Mouse (Mus musculus) urinary bladder, postnatal 4 days (tissue): ENCODE measurements around the gene Ptgs1.
"Not testable (repeated sequence)": the region's sequence is repeated elsewhere in the genome, so short reads cannot be mapped to it uniquely, and the experiment has no call there.

Experiments used
- DNase-seq, 2 experiments: peaks; one replicate each; pipeline ENCODE4 v3.0.0; 2021 to 2022; ENCODE audit warnings: low spot score in 2 of 2

The Ptgs1 gene

DNA sequence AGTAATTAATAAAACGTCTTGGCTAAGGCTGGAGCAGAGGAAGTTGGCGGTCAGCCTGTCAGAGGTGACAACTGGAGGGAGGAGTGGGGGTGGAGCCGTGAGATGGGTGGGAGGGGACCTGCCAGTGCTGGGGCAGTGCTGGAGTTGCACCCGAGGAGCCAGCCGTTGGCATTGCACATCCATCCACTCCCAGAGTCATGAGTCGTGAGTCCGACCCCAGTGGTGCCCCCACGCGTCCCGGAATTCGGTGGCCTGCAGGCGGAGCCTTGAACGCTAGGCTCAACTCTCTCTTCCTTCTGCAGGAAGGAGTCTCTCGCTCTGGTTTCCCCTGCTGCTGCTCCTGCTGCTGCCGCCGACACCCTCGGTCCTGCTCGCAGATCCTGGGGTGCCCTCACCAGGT is at the start of gene Ptgs1:
Gene Ptgs1, plus strand, starts transcription at position 61 of the 400 bp plus-strand sequence.
- peak in 1 of 2 experiments; percentile 41 for DNase-seq

DNA sequence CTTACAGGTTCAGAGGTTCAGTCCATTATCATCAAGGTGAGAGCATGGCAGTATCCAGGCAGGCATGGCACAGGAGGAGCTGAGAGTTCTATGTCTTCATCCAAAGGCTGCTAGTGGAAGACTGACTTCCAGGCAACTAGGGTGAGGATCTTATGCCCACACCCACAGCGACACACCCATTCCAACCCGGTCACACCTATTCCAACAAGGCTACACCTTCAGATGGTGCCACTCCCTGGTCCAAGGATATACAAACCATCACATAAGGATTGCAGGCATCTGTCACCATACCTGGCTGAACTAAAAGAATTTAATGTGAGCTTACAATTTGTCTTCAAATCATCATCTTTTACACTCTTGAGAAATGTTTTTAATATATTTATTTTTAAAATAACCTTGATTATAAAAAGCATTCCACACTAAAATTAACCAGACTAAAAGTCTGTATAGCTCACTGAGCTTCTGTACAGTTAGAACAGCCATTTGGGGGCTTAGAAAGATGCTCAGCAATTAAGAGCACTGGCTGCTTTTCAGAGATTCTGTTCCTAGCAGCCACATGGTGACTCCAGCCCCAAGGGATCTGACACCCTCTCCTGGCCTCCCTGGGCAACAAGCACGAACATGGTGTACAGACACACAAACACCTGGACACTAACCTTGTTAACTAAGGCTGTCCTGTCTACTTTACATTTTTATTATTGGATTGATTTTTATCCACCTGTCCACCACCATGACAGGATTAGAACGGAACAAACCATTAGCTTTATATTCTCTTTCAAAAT is 48.4 kb upstream of the Ptgs1 start:
- DNase-seq: not testable (repeated sequence)

DNA sequence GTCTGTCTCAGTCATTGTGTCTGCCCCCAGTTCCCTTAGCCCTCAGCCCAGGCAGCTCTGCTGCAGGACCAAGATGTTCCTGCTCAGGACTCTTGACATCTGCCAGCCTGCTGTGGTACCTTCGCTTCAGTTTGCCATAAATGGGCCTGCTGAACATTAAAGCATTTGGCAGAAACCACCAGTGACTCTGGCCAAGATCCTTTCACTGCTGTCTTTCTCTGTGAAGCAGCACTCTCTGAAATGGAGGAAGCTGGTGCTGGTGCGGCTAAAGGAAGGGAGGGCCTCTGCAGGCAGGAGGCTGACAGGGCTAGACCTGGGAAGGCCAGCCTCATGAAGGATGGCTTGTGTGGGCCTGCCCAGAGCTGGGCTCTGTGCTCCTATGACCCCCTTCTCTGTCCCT is 46.9 kb upstream of the Ptgs1 start:
- no peak for DNase-seq

DNA sequence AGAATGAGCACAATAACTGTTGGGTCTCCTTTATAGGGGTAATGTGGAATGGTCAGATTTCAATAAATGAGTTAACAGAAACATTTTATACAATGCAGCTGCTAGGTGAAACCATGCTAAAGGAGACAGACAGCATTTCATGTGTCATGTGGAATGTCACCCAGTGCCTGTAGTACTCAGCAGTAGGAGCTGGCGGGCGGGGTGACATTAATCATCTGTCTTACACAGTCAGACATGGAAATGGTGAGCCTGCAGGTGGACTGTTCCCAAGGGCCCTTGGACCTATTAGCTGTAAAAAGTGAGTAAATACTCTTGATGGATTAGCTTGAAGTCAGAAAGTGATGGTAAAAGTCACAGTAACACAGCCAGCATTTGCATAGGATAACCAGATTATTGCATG is 46.0 kb upstream of the Ptgs1 start:
- DNase-seq: no peak

DNA sequence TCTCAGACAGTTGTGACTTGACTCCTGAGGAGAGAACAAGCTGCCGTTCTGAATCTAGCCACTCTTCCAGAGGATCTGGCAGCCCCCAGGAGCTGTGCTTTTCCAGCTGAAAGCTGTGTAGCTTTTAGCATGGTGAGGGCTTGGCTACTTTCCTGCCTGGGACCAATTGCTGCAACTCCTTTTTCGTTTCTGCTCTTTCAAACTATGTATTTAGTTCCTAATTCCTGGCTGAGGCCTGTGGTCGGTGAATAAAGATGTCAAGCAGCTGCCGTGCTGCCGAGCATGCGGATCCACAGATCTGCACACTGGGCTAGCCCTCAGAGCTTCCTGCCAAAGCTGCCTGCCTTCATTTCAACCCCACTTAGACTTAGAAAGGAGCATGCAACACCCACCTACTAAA is 45.4 kb upstream of the Ptgs1 start:
- DNase-seq: no peak

DNA sequence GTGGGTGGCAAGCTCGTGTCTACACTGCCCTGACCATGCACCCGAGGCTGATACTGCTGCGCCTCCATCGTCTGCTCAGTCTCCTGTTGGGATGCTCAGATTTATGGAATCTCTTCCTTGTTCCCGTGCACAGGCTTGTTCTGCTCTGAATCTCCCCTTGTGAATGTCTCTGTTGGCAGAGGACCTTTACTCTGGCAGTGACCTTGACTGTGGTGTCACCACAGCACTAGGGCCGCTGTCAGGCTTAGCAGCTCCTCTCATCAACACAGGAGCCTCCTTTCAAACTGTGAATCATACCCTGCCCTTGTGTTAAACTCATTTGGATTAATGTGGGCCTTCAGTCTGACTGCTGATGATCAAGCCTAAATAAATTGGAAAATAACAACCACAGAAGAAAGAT is 41.0 kb upstream of the Ptgs1 start:
- not testable (repeated sequence) for DNase-seq

DNA sequence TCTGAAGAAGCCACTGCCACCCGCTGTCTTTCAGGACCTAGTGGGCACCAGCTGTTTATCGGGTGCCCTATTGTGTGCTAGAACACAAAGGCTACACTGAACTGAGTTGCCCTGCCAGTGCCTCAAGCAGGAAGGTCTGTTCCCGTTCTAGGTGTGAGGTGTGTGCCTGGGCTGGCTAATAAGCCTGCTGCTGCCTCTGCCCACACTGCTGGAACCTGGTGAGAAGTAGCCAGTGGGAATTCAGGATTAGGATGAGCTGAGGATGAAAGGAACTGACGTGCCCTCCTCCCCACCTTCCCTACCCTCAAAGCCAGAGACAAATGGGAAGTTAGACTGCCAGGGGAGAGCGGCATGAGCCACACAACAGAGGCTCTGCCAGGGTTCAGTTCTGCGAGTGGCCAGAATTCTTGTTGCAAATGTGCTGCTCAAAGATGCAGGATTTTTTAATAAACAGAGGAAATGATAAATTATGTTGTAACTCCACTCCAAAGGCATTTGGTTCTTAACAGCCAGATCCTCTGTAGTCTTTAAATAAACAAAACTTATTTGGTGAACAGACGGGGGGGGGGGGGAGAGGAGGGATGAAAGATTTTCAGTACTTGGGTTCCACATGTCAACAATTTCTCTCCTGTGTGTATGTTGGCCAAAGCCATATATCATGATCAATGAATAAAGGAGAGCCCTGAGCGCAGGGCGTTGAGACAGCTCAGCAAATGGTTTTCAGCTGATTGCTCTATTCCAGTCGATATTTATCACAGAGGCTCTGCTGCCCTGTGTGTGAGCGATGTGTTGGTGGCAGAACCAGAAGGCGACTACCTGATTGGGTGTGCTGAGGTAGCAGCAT is 38.9 kb upstream of the Ptgs1 start:
- no peak for DNase-seq

DNA sequence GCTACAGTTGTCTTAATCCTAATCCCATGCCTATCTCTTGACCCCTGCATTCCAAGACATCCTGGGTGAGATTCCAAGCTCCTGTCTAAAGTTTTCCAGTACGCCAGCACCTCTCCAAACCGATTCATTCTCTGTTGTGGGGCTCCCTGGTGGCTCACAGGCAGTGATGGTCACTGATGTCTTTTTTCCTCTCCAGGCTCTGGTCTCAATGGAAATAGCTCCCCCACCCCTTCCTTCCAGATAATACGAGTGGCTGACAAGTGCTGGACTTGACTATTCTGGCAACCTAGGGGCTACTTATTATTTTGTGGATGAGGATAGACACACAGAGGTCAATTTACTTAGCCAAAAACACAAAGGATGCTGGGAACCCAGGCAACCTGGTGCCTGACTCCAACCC is 33.2 kb upstream of the Ptgs1 start:
- no peak for DNase-seq

DNA sequence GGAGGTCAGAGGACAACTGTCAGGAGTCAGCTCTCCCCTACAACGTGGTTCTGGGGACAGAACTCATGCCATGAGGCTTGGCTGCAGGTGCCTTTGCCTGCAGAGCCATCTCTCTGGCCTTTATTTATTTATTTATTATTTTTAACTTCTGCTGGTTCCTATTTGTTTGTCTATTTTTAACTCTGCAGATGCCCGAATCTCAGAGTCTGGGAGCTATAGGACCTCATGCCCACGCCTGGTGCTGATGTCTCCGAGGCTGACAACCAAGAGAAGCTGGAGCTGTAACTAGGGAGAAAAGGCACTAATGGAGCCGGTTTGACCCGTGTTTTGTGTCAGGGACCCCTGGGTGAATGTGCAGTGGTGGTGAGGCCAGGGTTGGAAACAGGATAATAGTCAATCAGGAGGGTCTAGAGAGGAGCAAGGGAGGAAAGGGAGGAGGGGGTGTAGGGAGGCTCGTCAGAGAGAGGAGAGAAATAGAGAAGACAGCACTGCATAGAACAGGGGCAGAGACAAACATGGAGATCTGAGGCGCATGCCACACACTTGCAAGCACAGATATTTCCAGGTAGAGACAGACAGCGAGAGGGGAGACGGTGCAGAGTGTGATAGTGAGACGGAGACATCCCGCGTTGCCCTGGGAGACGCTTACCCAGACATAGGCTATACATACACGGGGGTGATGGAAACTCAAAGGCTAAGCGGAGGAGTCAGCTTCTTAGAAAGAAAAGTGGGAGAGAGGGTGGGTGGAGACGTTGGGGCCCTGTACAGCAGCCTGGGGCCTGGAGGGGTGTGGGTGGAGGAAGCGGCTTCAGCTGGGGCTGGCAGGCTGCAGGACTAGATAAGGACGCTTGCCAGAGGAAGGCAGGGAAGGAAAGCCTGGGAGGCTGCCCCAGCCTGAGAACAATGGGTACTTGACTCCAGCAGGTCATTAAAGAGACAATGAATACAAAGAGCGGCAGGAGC is 32.0 kb upstream of the Ptgs1 start:
- DNase-seq: no peak

DNA sequence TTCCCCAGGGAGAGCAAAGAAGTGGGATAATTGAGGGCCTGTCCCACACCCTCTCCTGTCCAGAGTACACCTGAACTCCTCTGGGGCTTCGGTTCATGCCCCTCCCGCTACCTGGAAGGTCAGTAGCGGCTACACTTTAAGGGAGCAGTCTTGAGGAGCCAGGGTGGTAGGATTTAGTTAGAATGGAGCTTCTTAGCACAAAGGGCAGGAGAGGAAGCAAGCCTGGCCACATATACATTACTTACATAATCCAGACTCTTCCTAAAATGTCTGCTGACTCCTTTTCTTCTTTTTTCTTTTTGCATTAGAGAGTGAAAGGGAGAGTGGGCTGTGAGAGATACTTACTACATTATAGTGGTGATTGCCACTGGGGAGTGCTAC is 31.4 kb upstream of the Ptgs1 start:
- DNase-seq: no peak

DNA sequence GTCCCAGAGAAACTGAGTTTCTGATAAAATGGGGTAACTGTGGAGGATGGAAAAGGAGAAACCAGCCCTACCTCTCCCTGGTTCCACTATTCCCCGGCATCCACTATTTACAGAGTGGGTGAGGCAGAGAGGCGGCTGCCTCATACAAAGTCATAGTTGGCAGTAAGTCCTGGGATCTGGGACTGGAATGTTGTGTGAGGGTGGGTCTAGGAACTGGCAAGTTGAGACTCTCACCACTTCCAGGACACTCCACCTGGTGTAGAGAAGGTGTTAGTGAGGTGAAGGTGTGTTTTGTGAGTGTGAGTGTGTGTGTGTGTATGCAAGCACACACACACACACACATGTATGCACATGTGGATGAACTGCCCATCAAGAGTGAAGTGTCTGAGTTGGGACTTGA is 29.4 kb upstream of the Ptgs1 start:
- DNase-seq: no peak

DNA sequence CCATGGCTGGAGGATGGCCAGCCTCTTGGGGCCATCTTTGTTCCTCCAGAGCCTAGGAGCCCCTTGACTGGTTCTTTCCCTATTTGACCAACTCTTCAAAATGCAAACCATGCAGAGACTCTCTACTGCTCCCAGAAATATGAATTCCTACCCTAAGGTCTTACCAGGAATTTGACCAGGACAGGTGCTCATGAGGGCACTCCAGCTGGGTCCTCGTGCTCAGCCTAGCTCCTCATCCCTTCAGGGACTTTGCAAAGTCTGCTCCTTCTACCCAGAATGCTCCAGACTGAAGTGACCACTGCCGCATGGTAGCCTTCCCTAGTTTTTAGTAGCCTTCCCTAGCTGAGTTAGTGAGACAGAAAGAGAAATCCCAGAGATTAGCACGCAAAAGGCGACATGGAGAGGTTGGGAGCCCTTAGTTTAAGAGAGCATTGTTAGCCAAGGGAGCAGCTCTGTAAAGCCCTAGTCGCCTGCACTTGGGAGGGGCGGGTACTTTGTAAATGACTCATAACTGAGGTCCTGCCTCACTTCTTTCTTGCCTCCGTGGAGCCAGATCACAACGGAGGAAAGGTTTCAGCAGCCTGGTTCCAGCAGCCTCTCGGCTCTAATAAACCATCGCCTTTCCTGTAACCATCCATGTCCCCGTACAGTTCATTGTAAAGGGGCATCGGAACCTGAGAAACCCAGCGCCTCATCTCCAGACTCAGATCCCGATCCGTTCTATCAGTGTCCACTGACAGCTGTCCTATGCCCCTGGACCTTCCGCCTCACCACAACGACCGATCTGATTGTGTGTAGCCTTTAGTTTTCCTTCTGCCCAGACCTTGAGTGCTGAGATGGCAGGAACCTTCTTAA is 28.2 kb upstream of the Ptgs1 start:
- DNase-seq: no peak

DNA sequence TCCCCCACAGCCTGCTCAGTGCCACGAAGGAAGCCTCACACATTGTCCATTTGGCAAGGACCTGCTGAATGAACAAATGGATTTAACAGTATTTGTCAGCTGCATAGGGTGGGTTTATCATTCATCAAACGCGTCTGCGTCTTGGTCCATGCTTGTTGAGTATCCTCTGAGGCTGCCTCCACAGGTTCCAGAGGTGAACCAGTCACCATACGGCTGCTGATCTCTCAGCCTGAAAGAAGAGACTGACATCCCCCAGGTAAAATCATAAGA is 27.7 kb upstream of the Ptgs1 start:
- no peak for DNase-seq

DNA sequence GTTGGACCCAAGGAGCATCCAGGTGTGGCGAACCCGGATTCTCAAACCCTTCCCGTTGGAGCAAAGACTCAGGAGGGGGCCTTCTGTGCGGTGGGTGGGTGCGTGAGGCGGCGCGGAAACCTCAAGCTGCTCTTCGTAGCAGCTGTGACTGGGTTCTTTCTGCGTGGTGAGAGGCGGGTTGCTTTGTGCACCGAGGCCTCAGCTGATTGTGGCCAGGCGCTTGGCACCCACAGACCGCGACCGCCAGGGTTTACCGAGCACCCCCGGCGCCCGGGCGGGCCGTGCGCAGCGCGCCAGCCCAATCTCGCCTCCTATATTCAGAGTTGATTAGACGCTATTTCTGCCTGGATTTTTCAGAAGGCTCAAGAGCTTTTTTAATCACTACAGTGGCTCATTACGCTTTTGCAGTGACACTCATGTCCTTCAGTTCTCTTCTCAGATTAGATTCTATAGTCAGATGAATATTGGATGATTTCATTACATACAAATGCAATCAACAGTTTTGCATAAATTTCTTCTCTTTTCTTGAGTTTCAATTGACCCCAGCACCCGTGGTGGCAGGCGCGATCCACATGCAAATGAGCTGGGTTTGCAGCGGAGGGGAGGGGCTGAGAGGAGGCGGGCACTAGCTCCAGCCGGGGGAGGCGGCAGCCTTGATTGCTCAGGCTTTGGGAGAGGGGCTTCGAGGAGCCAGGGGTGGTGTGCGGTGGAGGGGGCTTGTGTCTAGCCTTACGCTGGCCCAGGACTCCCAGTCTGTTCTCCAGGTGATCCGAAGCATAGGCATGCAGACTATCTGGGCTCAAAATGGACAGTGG is 27.0 kb upstream of the Ptgs1 start:
- DNase-seq: no peak

DNA sequence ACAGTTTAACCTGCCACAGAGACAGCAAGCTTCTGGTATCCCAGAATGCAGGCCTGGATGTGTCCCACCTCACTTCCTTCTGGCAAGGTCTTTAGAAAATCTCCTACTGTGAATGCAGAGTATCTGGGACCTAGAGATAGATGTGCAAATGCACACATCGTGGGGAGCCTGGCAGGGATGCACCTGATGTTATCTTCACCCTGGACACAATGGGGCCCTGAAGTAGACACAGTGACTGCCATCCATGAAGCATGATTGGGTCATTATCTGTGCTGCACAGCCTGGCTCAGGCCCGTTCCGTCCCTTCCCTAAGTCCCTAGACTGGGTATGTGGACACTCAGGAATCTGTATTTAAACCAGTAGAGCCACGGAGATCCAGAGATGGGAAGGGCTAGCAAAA is 25.6 kb upstream of the Ptgs1 start:
- no peak for DNase-seq

DNA sequence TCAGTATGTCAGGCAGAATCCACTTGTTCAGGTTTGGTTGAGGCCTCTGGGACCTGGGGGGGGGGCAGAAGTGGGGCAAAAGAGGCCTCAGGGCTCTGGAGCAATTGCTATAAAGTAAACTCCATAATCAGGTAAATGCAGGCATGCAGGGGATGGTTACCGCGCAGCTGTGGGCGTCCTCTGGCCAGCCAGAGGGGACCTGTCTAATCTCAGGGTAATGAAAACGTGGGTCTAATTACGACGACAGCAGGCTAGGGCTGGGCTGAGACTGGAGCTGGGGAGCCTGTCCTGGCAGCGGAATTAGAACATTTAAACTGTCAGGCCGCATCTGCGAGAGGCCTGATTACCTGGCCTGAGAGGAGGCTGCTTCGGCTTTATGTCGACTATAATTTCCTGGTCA is 23.2 kb upstream of the Ptgs1 start:
- DNase-seq: no peak

DNA sequence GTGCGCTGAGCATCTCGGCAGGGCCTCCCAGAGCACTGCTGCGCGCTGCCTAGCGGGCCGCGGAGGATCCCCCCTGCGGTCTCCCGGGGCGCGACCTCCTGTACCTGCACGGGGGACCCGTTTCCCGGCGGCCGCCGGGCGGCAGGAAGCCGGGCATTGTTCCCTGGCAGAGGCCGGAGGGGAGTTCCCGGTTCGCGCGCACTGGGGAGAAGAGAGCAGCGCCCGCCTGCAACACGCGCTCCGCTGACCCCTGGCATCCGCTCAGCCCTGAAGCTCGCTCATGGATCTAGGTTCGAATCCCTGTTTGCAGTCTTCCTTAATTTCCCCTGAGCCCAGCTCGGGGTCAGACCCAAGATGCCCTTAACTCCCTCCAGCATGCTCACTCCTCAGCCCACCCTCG is 19.4 kb upstream of the Ptgs1 start:
- no peak for DNase-seq

DNA sequence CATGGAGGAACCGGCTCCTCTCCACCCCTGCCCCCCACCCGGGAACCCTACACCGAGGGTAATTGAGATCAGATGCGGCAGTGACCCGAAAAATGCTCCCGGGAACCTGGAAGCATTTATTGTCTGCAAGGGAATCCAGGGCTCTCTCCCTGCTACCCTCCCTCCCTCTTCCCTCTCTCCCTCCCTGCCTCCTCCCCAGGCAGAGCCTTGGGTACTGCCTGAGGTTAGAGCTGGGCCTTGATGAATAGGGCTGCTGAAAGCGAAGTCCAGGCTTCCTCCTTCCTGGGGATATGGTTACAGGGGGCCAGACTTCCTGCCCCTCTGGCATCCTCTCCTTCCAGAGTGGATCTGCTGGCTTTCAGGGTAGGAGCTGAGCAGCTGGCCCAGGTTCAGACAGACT is 18.4 kb upstream of the Ptgs1 start:
- no peak for DNase-seq

DNA sequence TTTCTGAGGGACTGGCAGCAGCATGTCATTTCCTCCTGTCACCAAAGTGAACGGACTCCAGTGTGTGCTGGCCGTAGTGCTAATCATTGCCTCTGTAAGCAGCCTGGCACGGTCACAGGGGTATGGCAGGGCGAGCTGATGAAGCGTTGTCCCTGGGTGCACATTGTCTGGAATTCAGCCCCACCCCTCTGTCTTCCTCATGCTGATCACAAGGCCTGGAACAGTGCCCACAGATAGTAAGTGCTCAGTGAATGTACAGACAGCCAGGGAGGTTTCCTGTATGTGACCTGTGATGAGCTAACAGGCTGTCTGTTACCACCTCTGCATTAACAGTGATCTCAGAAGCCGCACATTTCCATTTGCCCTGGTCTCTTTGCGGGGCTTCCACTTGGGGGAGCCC is 17.1 kb upstream of the Ptgs1 start:
- no peak for DNase-seq

DNA sequence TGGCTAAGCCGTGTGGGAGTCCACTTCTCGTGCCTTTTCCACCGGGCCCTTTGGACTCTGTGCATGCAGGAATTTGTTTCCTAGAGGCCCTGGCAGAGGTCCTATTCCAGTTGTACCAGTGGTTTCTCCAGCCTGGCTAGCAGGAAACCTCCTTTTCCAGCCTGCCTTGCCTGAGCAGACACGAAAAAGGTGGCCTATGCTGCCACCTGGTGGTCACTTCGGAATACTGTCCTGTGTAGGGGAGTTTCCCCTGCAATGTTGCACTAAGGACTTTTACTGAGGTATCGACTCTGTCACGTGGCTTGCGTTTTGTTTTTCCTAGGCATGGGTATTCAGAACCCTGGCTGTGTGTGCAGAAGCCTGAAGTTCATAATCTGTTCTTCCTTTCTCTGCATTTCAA is 16.2 kb upstream of the Ptgs1 start:
- peak; percentile 75 to 87 for DNase-seq

DNA sequence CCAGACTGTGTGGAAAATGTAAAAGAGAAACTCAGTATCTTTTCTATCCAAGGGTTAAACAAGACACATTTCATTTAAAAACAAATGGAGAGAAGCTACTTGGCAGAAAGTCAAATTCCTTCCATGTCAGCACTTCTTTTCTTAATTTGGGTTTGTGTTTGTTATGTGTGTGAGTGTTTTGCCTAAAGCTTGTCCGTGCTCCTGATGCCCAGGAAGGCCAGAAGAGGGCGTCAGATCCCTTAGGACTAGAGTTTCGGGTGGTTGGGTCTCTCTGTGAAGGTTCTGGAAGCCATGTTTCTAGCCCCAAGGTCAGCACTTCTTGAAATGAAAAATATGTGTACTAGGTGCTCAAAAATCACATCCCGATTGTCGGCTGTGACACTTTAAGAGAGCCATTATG is 15.8 kb upstream of the Ptgs1 start:
- DNase-seq: no peak
